Mouse (Mus musculus) kidney, postnatal 4 days (tissue): ENCODE measurements around the gene Krtap16-3.
A peak's percentile ranks its signal among the peaks of the same experiment; 100 is the strongest.

Experiments used
- DNase-seq, 2 experiments: peaks; one replicate each; pipeline ENCODE4 v3.0.0; 2021; ENCODE audit warnings: mixed read lengths in 2 of 2

Gene Krtap16-3

GRCm38 (mm10) chr16:88962773-88963172 lies at the start of gene Krtap16-3:
Gene Krtap16-3, minus strand, starts transcription at chr16:88962873.
- DNase-seq: no peak

- DNase-seq: no peak
These were observed 48.0 kb upstream of the Krtap16-3 start, which contains the start of gene Krtap22-2 for GRCm38 (mm10) chr16:89010659-89011058. Gene Krtap22-2, minus strand, starts transcription at chr16:89010759.

- no peak for DNase-seq
These were observed 21.6 kb downstream of the Krtap16-3 start for GRCm38 (mm10) chr16:88941106-88941505.

- DNase-seq: peak; percentile 27 to 33
These were observed 24.4 kb downstream of the Krtap16-3 start for GRCm38 (mm10) chr16:88938252-88938651.

GRCm38 (mm10) chr16:88932165-88932564 lies 30.5 kb downstream of the Krtap16-3 start, which contains the start of gene Krtap19-9b:
Gene Krtap19-9b, minus strand, starts transcription at chr16:88932265.
- DNase-seq: no peak
